Mouse (Mus musculus) forebrain, embryonic 14.5 days (tissue): ENCODE measurements around the gene 1110059E24Rik. TPM values are rescaled to one million over a fixed set of nuclear protein-coding genes. Genes with fewer than 3 reads are reported as not detected.

Source experiments
- ATAC-seq: fragments of 200-750 bp; cut with Nextera tagmentation; 2 replicates; pipeline ENCODE4 v1.8.0; 2017; ENCODE audit warnings: mild to moderate bottlenecking, moderate library complexity
- DNase-seq: peaks from one replicate; pipeline ENCODE4 v3.0.0-alpha.2; 2015; ENCODE audit warnings: low spot score
- H3K27ac ChIP-seq: fragments of 300-500 bp; sonication (generic); 2 replicates; pipeline ENCODE4 v1.5.1; 2014; ENCODE audit warnings: low read depth, mild to moderate bottlenecking, control low read depth, low read length, moderate library complexity
- H3K27me3 ChIP-seq: fragments of 300-500 bp; sonication (generic); replicated peaks from 2 replicates; pipeline ENCODE4 v1.6.1; 2014; ENCODE audit warnings: low read length, control low read depth, mixed read lengths; ENCODE audit not compliant: control insufficient read depth, insufficient read depth
- H3K36me3 ChIP-seq: fragments of 300-500 bp; sonication (generic); 2 replicates; pipeline ENCODE4 v1.6.1; 2014; ENCODE audit warnings: low read length, control low read depth; ENCODE audit not compliant: control insufficient read depth, insufficient read depth
- H3K4me1 ChIP-seq: fragments of 300-500 bp; sonication (generic); 2 replicates; pipeline ENCODE4 v1.6.1; 2014; ENCODE audit warnings: antibody characterized with exemption, low read length, control low read depth; ENCODE audit not compliant: control insufficient read depth, insufficient read depth
- H3K4me2 ChIP-seq: fragments of 300-500 bp; sonication (generic); 2 replicates; pipeline ENCODE4 v1.6.1; 2014; ENCODE audit warnings: mild to moderate bottlenecking, control low read depth, low read length
- H3K4me3 ChIP-seq: fragments of 300-500 bp; sonication (generic); 2 replicates; pipeline ENCODE4 v1.5.1; 2014; ENCODE audit warnings: low read depth, low read length, control low read depth
- H3K9ac ChIP-seq: fragments of 300-500 bp; sonication (generic); 2 replicates; pipeline ENCODE4 v1.6.1; 2014; ENCODE audit warnings: mild to moderate bottlenecking, low read length, control low read depth, moderate library complexity
- H3K9me3 ChIP-seq: fragments of 300-500 bp; sonication (generic); replicated peaks from 2 replicates; pipeline ENCODE4 v1.6.1; 2016; ENCODE audit warnings: low read length, control low read depth, mixed read lengths; ENCODE audit not compliant: control insufficient read depth
- WGBS: fragments of 180-500 bp; shearing (Covaris S2); extraction: QIAGEN DNeasy Blood & Tissue Kit; methylation state at CpG from one replicate; pipeline ENCODE4 v1.1.7; 2014; 5-methylcytosine and 5-hydroxymethylcytosine counted together
- polyA plus RNA-seq: library from polyadenylated mRNA; unstranded; fragments of >200 nt; fragmentation: Nextera tagmentation; extraction: Ambion mirVana; gene quantifications from 2 replicates; pipeline ENCODE4 v1.2.1, GENCODE M21; 2014

1110059E24Rik gene
- polyA plus RNA-seq, 1 experiment from 2014 or later, result 81.4 TPM

DNA sequence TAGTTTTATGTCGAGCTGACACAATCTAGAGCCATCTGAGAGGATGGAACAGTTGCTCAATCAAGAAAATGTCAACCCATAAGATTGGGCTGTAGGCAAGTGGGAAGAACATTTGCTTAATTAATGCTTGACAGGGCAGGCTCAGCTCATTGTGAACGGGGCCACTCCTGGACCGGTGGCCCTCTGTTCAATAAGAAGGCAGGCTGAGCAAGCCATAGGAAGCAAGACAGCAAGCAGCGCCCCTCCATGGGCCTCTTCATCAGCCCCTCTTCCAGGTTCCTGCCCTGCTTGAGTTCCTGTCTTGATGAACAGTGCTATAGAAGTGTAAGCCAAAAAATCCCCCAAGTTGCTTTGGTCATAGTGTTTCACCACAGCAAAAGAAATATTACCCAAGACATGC lies 65.2 kb downstream of the 1110059E24Rik start:
- DNase-seq (no peak), ATAC-seq (no peak)
- Histone ChIP-seq H3K9ac (no peak overlapping the region), H3K36me3 (no peaks in the 10 kb centered on the region), H3K4me2 (no peak overlapping the region), H3K27ac (no peak overlapping the region), H3K4me1 (no peaks in the 10 kb centered on the region), H3K4me3 (no peak overlapping the region), H3K9me3 (no peaks in the 10 kb centered on the region), H3K27me3 (no peaks in the 10 kb centered on the region)
- WGBS, result 65% methylated on average over 4 of the region's 4 CpGs

DNA sequence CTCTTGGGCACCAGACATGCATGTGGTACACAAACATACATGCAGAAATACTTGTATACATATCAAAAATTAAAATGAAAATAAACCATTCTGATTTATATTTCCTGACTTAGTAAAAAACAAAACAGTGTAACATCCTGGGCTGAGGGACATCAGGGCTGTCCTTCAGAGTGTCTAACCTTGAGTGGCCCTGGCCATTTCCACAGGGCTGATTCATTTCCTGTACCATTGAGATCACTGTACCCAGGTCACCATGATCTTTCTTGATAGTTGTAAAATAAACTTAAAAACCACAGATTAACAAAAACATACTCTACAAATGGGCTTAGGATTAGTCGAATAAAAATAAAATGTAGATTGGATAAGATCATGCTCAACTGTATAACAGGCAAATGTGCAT lies 66.2 kb downstream of the 1110059E24Rik start:
- H3K9ac ChIP-seq, result no peak overlapping the region

DNA sequence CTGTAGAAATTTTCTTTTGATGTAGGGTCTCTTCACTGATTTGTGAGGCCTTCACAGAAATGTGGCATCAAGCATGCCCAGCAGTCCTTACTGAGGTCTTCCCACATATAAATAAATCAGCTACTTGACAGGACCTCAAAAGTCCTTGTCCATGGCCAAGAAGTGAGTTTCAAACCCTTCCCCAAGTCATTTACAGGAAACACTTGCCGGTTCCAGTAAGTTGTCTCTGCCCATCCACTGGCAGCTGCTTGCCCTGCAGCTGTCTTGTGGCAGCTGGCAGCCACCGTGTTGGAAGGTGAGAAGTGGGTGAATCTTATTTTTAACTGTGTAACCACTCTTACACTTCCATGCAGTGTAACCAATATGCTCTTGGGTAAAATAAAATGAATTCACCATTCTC lies 66.9 kb downstream of the 1110059E24Rik start:
- Histone ChIP-seq H3K4me3 (no peak overlapping the region), H3K9ac (no peak overlapping the region), H3K9me3 (no peaks in the 10 kb centered on the region), H3K27ac (no peak overlapping the region), H3K4me1 (no peaks in the 10 kb centered on the region), H3K27me3 (no peaks in the 10 kb centered on the region), H3K36me3 (no peaks in the 10 kb centered on the region), H3K4me2 (no peak overlapping the region)
- WGBS, result 81% methylated on average over 2 of the region's 2 CpGs
- ATAC-seq (no peak), DNase-seq (no peak)

More for the DNA sequence above, 66.2 kb downstream of the 1110059E24Rik start:
- 93% methylated on average over 1 of the region's 1 CpGs for WGBS
- Histone ChIP-seq H3K9me3 (no peaks in the 10 kb centered on the region), H3K4me3 (no peak overlapping the region), H3K4me2 (no peak overlapping the region), H3K4me1 (no peaks in the 10 kb centered on the region), H3K27me3 (no peaks in the 10 kb centered on the region), H3K36me3 (no peaks in the 10 kb centered on the region), H3K27ac (no peak overlapping the region)
- ATAC-seq (no peak), DNase-seq (no peak)

DNA sequence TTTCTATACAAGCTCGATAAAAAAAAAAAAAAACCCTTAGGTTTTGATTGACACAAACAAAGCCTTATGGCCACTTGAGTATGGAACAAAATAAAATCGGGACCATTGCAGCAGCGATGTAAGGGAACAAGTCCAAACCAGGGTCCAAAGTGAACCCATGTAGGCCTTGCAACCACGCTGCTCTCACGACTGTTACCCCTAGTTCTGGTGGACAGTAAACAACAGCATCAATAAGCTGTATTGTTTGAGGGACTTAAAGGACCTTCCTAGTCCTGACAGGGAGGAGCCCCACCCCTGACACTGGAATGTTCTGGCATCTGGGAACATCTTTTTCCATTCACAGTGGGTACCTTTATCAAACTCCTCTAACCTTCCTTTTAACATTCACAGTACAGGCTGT lies 68.8 kb downstream of the 1110059E24Rik start:
- Histone ChIP-seq H3K9ac (no peak overlapping the region), H3K36me3 (no peaks in the 10 kb centered on the region), H3K27me3 (no peaks in the 10 kb centered on the region), H3K27ac (no peak overlapping the region), H3K4me2 (no peak overlapping the region), H3K9me3 (no peaks in the 10 kb centered on the region), H3K4me1 (no peaks in the 10 kb centered on the region), H3K4me3 (no peak overlapping the region)
- WGBS, result 79% methylated on average over 5 of the region's 5 CpGs
- DNase-seq, result no peak
- ATAC-seq, result no peak

DNA sequence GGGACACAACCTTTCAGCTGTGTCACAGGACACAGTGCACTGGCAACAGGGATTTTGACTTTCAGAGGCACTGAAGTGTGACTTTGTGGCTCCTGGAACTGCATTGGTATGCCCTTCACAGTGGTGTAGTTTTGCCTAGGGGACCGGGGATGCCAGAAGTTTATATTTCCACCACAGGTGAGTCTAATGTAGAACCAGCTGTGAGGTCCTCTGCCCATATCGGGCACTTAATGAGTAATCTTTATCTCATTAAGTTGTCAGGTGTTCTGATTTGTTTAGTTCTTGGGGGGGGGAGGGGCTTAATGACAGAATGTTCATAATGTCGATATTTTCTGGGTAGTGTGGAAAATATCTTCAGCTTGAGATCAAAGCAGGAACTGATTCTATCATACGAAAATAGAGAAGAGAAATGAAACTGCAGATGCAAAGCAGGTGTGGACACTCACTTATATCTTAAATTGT lies 69.2 kb downstream of the 1110059E24Rik start:
- no peaks in the 10 kb centered on the region for H3K9me3 ChIP-seq
- H3K4me3 ChIP-seq, result no peak overlapping the region
- DNase-seq (no peak), ATAC-seq (no peak)
- H3K4me1 ChIP-seq, result no peaks in the 10 kb centered on the region
- 91% methylated on average over 4 of the region's 4 CpGs for WGBS
- no peak overlapping the region for H3K27ac ChIP-seq
- H3K27me3 ChIP-seq, result no peaks in the 10 kb centered on the region
- no peaks in the 10 kb centered on the region for H3K36me3 ChIP-seq
- no peak overlapping the region for H3K4me2 ChIP-seq
- H3K9ac ChIP-seq, result no peak overlapping the region

DNA sequence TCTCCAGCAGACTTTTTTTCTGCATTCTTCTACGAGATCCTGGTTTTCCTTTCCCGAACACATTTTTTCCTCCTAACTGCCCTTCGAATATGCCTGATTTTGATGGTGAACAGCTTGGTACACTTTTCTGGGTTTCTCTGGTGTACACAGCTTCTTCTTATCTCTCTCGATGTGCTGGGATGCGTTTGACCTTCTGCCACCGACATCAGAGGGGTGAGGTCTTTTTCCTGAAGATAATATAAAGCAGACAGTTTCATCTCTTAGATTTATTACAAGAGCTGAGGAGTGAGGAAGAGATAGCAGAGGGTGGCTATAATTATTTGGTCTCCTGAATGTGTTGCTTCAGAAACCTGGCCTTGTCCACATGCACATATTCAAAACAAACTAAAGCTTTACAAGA lies 71.4 kb downstream of the 1110059E24Rik start:
- no peak overlapping the region for H3K4me3 ChIP-seq
- no peaks in the 10 kb centered on the region for H3K36me3 ChIP-seq
- H3K27ac ChIP-seq, result no peak overlapping the region
- H3K4me2 ChIP-seq, result no peak overlapping the region
- ATAC-seq (no peak), DNase-seq (no peak)
- H3K4me1 ChIP-seq, result no peaks in the 10 kb centered on the region
- H3K9me3 ChIP-seq, result no peaks in the 10 kb centered on the region
- H3K9ac ChIP-seq, result no peak overlapping the region
- H3K27me3 ChIP-seq, result no peaks in the 10 kb centered on the region
- WGBS, result 86% methylated on average over 6 of the region's 6 CpGs

DNA sequence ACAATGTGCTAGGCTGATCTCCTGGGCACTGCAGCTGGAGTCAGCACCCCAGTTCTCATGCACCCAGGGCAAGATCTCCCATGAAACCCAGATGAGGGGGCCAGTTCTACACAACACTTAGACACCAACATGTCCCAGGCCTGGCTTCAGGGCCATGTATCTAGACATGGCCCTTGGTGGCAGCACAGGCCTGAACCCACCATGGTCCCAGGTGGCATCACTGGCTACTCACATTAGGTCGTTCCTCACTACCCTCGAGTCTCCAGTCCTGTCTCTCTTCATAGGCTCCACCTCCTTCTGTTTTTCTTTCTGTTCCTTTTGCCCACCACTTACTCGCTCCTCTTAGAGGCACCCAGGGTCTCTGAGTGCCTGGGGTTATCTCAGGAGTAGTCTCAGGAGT lies 72.9 kb downstream of the 1110059E24Rik start:
- Histone ChIP-seq H3K9ac (no peak overlapping the region), H3K4me1 (no peaks in the 10 kb centered on the region), H3K4me3 (no peak overlapping the region), H3K9me3 (no peaks in the 10 kb centered on the region), H3K4me2 (no peak overlapping the region), H3K27ac (no peak overlapping the region), H3K36me3 (no peaks in the 10 kb centered on the region), H3K27me3 (no peaks in the 10 kb centered on the region)
- no peak for DNase-seq
- no peak for ATAC-seq
- 81% methylated on average over 3 of the region's 3 CpGs for WGBS

DNA sequence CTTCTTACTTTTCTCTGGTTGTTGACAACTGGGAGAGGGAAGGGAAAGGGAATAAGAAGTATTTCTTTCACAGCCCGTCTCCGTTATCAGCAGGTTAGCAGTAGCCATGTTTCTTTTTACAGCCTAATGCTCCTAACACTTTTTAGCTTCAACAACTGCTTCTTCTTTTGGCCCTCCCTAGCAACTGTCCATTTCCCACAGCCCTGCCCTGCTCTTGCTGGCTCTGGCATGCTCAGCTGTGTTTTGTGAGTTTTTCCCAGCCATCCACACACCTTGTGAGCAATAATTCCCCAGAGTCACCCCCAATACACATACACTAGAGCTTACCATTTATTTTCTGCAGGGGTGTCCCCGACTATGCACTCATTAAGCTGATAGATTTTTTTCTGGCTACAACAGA lies 75.3 kb downstream of the 1110059E24Rik start:
- DNase-seq (no peak), ATAC-seq (no peak)
- Histone ChIP-seq H3K9me3 (no peaks in the 10 kb centered on the region), H3K27ac (no peak overlapping the region), H3K4me2 (no peak overlapping the region), H3K9ac (no peak overlapping the region), H3K36me3 (no peaks in the 10 kb centered on the region), H3K4me3 (no peak overlapping the region), H3K4me1 (no peaks in the 10 kb centered on the region), H3K27me3 (no peaks in the 10 kb centered on the region)
- 76% methylated on average over 3 of the region's 3 CpGs for WGBS

DNA sequence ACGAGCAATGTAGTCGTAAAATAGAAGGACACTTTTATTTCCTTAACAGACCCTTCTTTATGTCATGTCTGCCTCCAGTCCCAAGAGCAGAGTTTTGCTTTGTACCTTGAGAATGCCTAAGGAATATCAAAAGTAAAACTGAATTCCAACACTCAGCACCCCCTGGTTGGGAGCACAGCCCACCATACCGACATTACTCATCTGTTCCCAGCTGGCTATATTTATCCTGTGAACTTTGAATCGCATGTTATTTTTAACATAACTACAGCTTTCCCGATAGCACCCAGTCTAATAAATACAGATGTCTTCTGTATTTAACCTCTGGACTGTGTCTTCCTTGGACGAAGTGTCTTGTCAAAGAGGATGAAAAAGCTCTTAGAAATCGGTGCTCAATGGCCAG lies 80.8 kb downstream of the 1110059E24Rik start:
- DNase-seq (no peak), ATAC-seq (no peak)
- no peaks in the 10 kb centered on the region for H3K27me3 ChIP-seq
- H3K36me3 ChIP-seq, result no peaks in the 10 kb centered on the region
- no peak overlapping the region for H3K4me2 ChIP-seq
- H3K9ac ChIP-seq, result no peak overlapping the region
- WGBS, result 91% methylated on average over 7 of the region's 7 CpGs
- H3K4me3 ChIP-seq, result no peak overlapping the region
- H3K9me3 ChIP-seq, result no peaks in the 10 kb centered on the region
- no peaks in the 10 kb centered on the region for H3K4me1 ChIP-seq
- no peak overlapping the region for H3K27ac ChIP-seq
